8 mouse cellular contexts compared by ENCODE assay signal in genomic region chr7:65319047-65319725, GRCm38 (mm10).
DNase-seq lines count a peak whose midpoint lies in the region; ATAC-seq and TF ChIP-seq lines count a peak whose summit lies in the region.

No protein-coding gene starts in this region.

- H3K9ac ChIP-seq in heart, postnatal 0 days (replicated peaks; ENCODE audit: low read depth, low read length): no peak overlapping the region

- no peaks in the 10 kb centered on the region for H3K9me3 ChIP-seq in E14TG2a.4 (ENCODE audit: low read length)
- H3K9me3 ChIP-seq in heart, postnatal 0 days (replicated peaks; ENCODE audit: control insufficient read depth, low read length): no peaks in the 10 kb centered on the region

- no peak; the same call in 1 of the 2 replicates for ATAC-seq in heart, postnatal 0 days (ENCODE audit: insufficient read depth, low read depth)
- no peak for ATAC-seq in monocyte, adult 5-6 weeks (replicated peaks; ENCODE audit: insufficient number of reproducible peaks, low FRiP score, low TSS enrichment, poor library complexity, severe bottlenecking)

- H3K4me2 ChIP-seq in heart, postnatal 0 days (ENCODE audit: low read depth, low read length): no peak overlapping the region

- H3K27ac ChIP-seq in heart, postnatal 0 days (ENCODE audit: low read depth): no peak overlapping the region

- H3K4me3 ChIP-seq in E14TG2a.4 (replicated peaks; ENCODE audit: low read length): no peak overlapping the region
- H3K4me3 ChIP-seq in heart, postnatal 0 days (ENCODE audit: low read depth, low read length): no peak overlapping the region

- TF ChIP-seq EP300 in heart, postnatal 0 days (IDR thresholded peaks at IDR 0.05; ENCODE audit: low read depth): no peak

- H3K4me1 ChIP-seq in E14TG2a.4 (replicated peaks; ENCODE audit: low read depth, low read length): 0 out of 2 replicates have a peak, but pooled peaks cover 6% of the 10 kb centered on the region
- no peaks in the 10 kb centered on the region for H3K4me1 ChIP-seq in heart, postnatal 0 days (ENCODE audit: control insufficient read depth, insufficient read depth)

- H3K36me3 ChIP-seq in E14TG2a.4 (ENCODE audit: insufficient read depth, low read length): peaks cover 66% of the 10 kb centered on the region
- H3K36me3 ChIP-seq in heart, postnatal 0 days (replicated peaks; ENCODE audit: control insufficient read depth, insufficient read depth, low read length): peaks cover 69% of the 10 kb centered on the region

- H3K27me3 ChIP-seq in E14TG2a.4 (ENCODE audit: insufficient read depth, low read length): no peaks in the 10 kb centered on the region
- H3K27me3 ChIP-seq in heart, postnatal 0 days (ENCODE audit: control insufficient read depth, insufficient read depth, low read length): no peaks in the 10 kb centered on the region

- TF ChIP-seq CTCF in E14TG2a.4 (conservative IDR thresholded peaks at IDR 0.05; ENCODE audit: low read length): peak; percentile 95
- TF ChIP-seq CTCF in heart, postnatal 0 days (IDR thresholded peaks at IDR 0.05; ENCODE audit: low read depth): peak; percentile 93

- 70% methylated on average over 5 of the region's 5 CpGs for WGBS in heart, postnatal 0 days

- DNase-seq in adrenal gland, adult 18-20 months (ENCODE audit: low spot score in 2 of 2): peak; percentile 63 to 66
- DNase-seq in embryo, embryonic 10 days (ENCODE audit: low spot score): peak; percentile 80
- peak; percentile 44 for DNase-seq in heart, postnatal 0 days (ENCODE audit: low spot score)
- peak; percentile 76 to 78 for DNase-seq in kidney, postnatal 4 days
- DNase-seq in lung, adult 18-20 months: peak; percentile 32 to 62
- peak; percentile 91 for DNase-seq in retina, embryonic 14.5 days (ENCODE audit: low spot score)
